Mouse (Mus musculus) lung, postnatal 0 days (tissue): Measurements from ENCODE around the gene Sergef. TPM values are rescaled to one million over a fixed set of nuclear protein-coding genes. Genes with fewer than 3 reads are reported as not detected.

Experiments used
- ATAC-seq: fragments of 200-750 bp; cut with Nextera tagmentation; 2 replicates; pipeline ENCODE4 v1.8.0; 2017; ENCODE audit warnings: moderate library complexity
- DNase-seq: peaks from one replicate; pipeline ENCODE4 v3.0.0-alpha.2; 2016; ENCODE audit warnings: low spot score
- H3K27ac ChIP-seq: fragments of 300-500 bp; sonication (generic); 2 replicates; pipeline ENCODE4 v1.5.1; 2014; ENCODE audit warnings: antibody characterized with exemption, mild to moderate bottlenecking, low read length, mixed read lengths
- H3K27me3 ChIP-seq: fragments of 300-500 bp; sonication (generic); replicated peaks from 2 replicates; pipeline ENCODE4 v1.6.1; 2014; ENCODE audit warnings: low read length, mixed read lengths; ENCODE audit not compliant: insufficient read depth
- H3K36me3 ChIP-seq: fragments of 300-500 bp; sonication (generic); 2 replicates; pipeline ENCODE4 v1.6.1; 2014; ENCODE audit warnings: low read length, mixed read lengths; ENCODE audit not compliant: insufficient read depth
- H3K4me1 ChIP-seq: fragments of 300-500 bp; sonication (generic); 2 replicates; pipeline ENCODE4 v1.6.1; 2014; ENCODE audit warnings: antibody characterized with exemption, low read depth, low read length, mixed read lengths; ENCODE audit not compliant: insufficient read depth
- H3K4me2 ChIP-seq: fragments of 300-500 bp; sonication (generic); replicated peaks from 2 replicates; pipeline ENCODE4 v1.6.1; 2014; ENCODE audit warnings: low read depth, mild to moderate bottlenecking, low read length, moderate library complexity, mixed read lengths
- H3K4me3 ChIP-seq: fragments of 300-500 bp; sonication (generic); 2 replicates; pipeline ENCODE4 v1.5.1; 2014; ENCODE audit warnings: low read depth, low read length
- H3K9ac ChIP-seq: fragments of 300-500 bp; sonication (generic); replicated peaks from 2 replicates; pipeline ENCODE4 v1.6.1; 2014; ENCODE audit warnings: low read depth, mild to moderate bottlenecking
- H3K9me3 ChIP-seq: fragments of 300-500 bp; sonication (generic); 2 replicates; pipeline ENCODE4 v1.6.1; 2016; ENCODE audit warnings: low read length, mixed read lengths
- CTCF ChIP-seq: IDR thresholded peaks from 2 replicates; pipeline ENCODE4 v1.5.1; 2016; ENCODE audit warnings: antibody characterized with exemption, mild to moderate bottlenecking
- EP300 ChIP-seq: IDR thresholded peaks from 2 replicates; pipeline ENCODE4 v1.6.1; 2016; ENCODE audit warnings: antibody characterized with exemption, mild to moderate bottlenecking, control low read depth
- WGBS: fragments of 180-500 bp; shearing (Covaris S2); extraction: QIAGEN DNeasy Blood & Tissue Kit; methylation state at CpG from one replicate; pipeline ENCODE4 v1.1.7; 2014; 5-methylcytosine and 5-hydroxymethylcytosine counted together
- polyA plus RNA-seq: library from polyadenylated mRNA; unstranded; fragments of >200 nt; fragmentation: Nextera tagmentation; extraction: Ambion mirVana; gene quantifications from 2 replicates; pipeline ENCODE4 v1.2.1, GENCODE M21; 2015

Sergef gene
- polyA plus RNA-seq, 1 experiment from 2014 or later, result 7.2 TPM

- DNase-seq, result no peak
- Histone ChIP-seq H3K9ac (no peak overlapping the region), H3K9me3 (no peaks in the 10 kb centered on the region), H3K4me2 (no peak overlapping the region), H3K27me3 (no peaks in the 10 kb centered on the region), H3K27ac (no peak overlapping the region), H3K4me3 (no peak overlapping the region), H3K4me1 (no peaks in the 10 kb centered on the region), H3K36me3 (no peaks in the 10 kb centered on the region)
- ATAC-seq, result no peak
- 57% methylated on average over 14 of the region's 14 CpGs for WGBS
- TF ChIP-seq EP300, result no peak
- TF ChIP-seq CTCF, result no peak
Observed at GRCm38 (mm10) chr7:46492134-46492678, 147.4 kb downstream of the Sergef start.

- Histone ChIP-seq H3K4me3 (no peak overlapping the region), H3K9me3 (no peaks in the 10 kb centered on the region), H3K36me3 (no peaks in the 10 kb centered on the region), H3K4me1 (peaks cover 2% of the 10 kb centered on the region; the same call in 1 of the 2 replicates), H3K27ac (no peak overlapping the region), H3K4me2 (no peak overlapping the region), H3K9ac (no peak overlapping the region), H3K27me3 (no peaks in the 10 kb centered on the region)
- 42% methylated on average over 4 of the region's 4 CpGs for WGBS
- DNase-seq, result peak; percentile 32
- peak; percentile 67 for ATAC-seq
- TF ChIP-seq CTCF (no peak), EP300 (no peak)
Observed at GRCm38 (mm10) chr7:46487354-46487753, 152.3 kb downstream of the Sergef start.

- Histone ChIP-seq H3K4me1 (peaks cover 8% of the 10 kb centered on the region; the same call in 1 of the 2 replicates), H3K4me3 (no peak overlapping the region), H3K36me3 (no peaks in the 10 kb centered on the region), H3K9ac (no peak overlapping the region), H3K4me2 (no peak overlapping the region), H3K9me3 (no peaks in the 10 kb centered on the region), H3K27ac (no peak overlapping the region), H3K27me3 (no peaks in the 10 kb centered on the region)
- ATAC-seq (no peak), DNase-seq (no peak)
- no peak for TF ChIP-seq EP300
- no peak for TF ChIP-seq CTCF
- WGBS, result 84% methylated on average over 5 of the region's 5 CpGs
Observed at GRCm38 (mm10) chr7:46486761-46487160, 152.8 kb downstream of the Sergef start.

DNA sequence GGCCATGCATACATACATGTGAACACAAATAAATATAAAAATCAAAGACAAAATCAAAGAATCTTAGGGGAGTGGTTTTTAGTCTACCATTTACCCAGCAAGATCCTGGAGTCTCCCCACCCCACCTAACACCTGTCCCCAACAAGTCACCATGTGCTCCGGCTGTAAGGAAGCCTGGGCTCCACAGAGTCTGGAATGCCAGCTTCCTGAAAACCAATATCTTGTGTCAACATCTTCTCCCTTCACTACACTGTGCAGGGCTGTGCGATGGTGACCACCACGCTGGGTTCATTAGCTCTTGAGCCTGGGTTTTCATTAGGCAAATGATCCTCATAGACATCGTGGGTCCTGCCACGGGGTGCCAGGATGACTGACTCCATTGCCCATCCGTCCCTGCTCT, 155.4 kb downstream of the Sergef start:
- Histone ChIP-seq H3K9ac (no peak overlapping the region), H3K36me3 (no peaks in the 10 kb centered on the region), H3K27me3 (no peaks in the 10 kb centered on the region), H3K4me3 (no peak overlapping the region), H3K9me3 (no peaks in the 10 kb centered on the region), H3K4me2 (no peak overlapping the region), H3K27ac (no peak overlapping the region), H3K4me1 (peaks cover 10% of the 10 kb centered on the region; the same call in 1 of the 2 replicates)
- no peak for ATAC-seq
- no peak for DNase-seq
- WGBS, result 61% methylated on average over 6 of the region's 6 CpGs
- no peak for TF ChIP-seq EP300

GRCm38 (mm10) chr7:46483050-46483449, 156.6 kb downstream of the Sergef start:
- Histone ChIP-seq H3K4me2 (no peak overlapping the region), H3K27me3 (no peaks in the 10 kb centered on the region), H3K4me3 (no peak overlapping the region), H3K27ac (no peak overlapping the region), H3K4me1 (peaks cover 10% of the 10 kb centered on the region; the same call in 1 of the 2 replicates), H3K9me3 (no peaks in the 10 kb centered on the region), H3K9ac (no peak overlapping the region), H3K36me3 (no peaks in the 10 kb centered on the region)
- 57% methylated on average over 10 of the region's 10 CpGs for WGBS
- no peak for ATAC-seq
- no peak for DNase-seq
- TF ChIP-seq CTCF, result no peak

GRCm38 (mm10) chr7:46482099-46482531, 157.5 kb downstream of the Sergef start:
- no peaks in the 10 kb centered on the region for H3K9me3 ChIP-seq
- H3K27ac ChIP-seq, result no peak overlapping the region
- H3K4me2 ChIP-seq, result no peak overlapping the region
- peaks cover 10% of the 10 kb centered on the region; the same call in 1 of the 2 replicates for H3K4me1 ChIP-seq
- H3K27me3 ChIP-seq, result no peaks in the 10 kb centered on the region
- H3K4me3 ChIP-seq, result no peak overlapping the region
- 43% methylated on average over 2 of the region's 2 CpGs for WGBS
- DNase-seq (peak; percentile 39), ATAC-seq (peak; percentile 87)
- no peaks in the 10 kb centered on the region for H3K36me3 ChIP-seq
- no peak overlapping the region for H3K9ac ChIP-seq
- TF ChIP-seq EP300, result no peak
- TF ChIP-seq CTCF, result no peak

- no peak for ATAC-seq
- Histone ChIP-seq H3K27me3 (no peaks in the 10 kb centered on the region), H3K9ac (no peak overlapping the region), H3K4me1 (peaks cover 10% of the 10 kb centered on the region; the same call in 1 of the 2 replicates), H3K27ac (no peak overlapping the region), H3K4me3 (no peak overlapping the region), H3K4me2 (no peak overlapping the region), H3K9me3 (no peaks in the 10 kb centered on the region), H3K36me3 (no peaks in the 10 kb centered on the region)
- WGBS, result 50% methylated on average over 6 of the region's 6 CpGs
- TF ChIP-seq CTCF, result no peak
- no peak for TF ChIP-seq EP300
- no peak for DNase-seq
Observed at GRCm38 (mm10) chr7:46479793-46480192, 159.8 kb downstream of the Sergef start.
